Mouse (Mus musculus): ENCODE data around the gene Sbds.

Gene Sbds

GRCm38 (mm10) chr5:130200233-130201029 lies 54.9 kb downstream of the Sbds start:
- DNase-seq (ENCODE audit: low spot score in 2 of 2), result peak in 1 of 2 experiments; percentile 34

- DNase-seq (ENCODE audit: low spot score in 2 of 2), result no peak
Measured at GRCm38 (mm10) chr5:130197981-130198380, 57.3 kb downstream of the Sbds start.

GRCm38 (mm10) chr5:130197454-130197853 lies 57.9 kb downstream of the Sbds start:
- DNase-seq (ENCODE audit: low spot score in 2 of 2), result no peak

GRCm38 (mm10) chr5:130196307-130196706 lies 59.0 kb downstream of the Sbds start:
- no peak for DNase-seq (ENCODE audit: low spot score in 2 of 2)
